In genomic region chr8:39315521-39316233, GRCm38 (mm10) we compare ENCODE assay signal across 18 mouse cellular contexts.
DNase-seq lines count a peak whose midpoint lies in the region; TF ChIP-seq lines count a peak whose summit lies in the region.
"Had no signal": no experiment of that assay in that cellular context is flagged by ENCODE, and none has a peak within 500 bp of the region (broad histone marks: within the 10 kb centered on the region; RNA-seq: fewer than 3 reads in every experiment).

No protein-coding gene starts in this region.

- 48% methylated on average over 10 of the region's 10 CpGs for WGBS in cerebellum, adult 2 months
- WGBS in lung, adult 2 months = 87% methylated on average over 10 of the region's 10 CpGs

- intact Hi-C loops in left cerebral cortex, postnatal 10 days (cut with DNase I) = no loop called here

- no peaks in the 10 kb centered on the region for H3K27me3 ChIP-seq in cerebellum, adult 2 months (ENCODE audit: control insufficient read depth, insufficient read depth, low read length)
- H3K27me3 ChIP-seq: hindbrain, embryonic 13.5 days; midbrain, embryonic 13.5 days had no signal

- DNase-seq in left cerebral cortex, adult 11 months (ENCODE audit: low spot score) = peak; percentile 37
- no peak for DNase-seq in left cerebral cortex, postnatal 10 days (ENCODE audit: extremely low spot score in 1 of 2, low spot score in 2 of 2)
- DNase-seq in brain, embryonic 14.5 days (ENCODE audit: low read depth) = peak; percentile 8
- DNase-seq in cerebellum, adult 2 months = peak; percentile 17 to 49
- DNase-seq in ovary, postnatal 14 days (ENCODE audit: low spot score) = no peak
- no peak for DNase-seq in lung, adult 2 months
- no peak for DNase-seq in thymus, postnatal 25 days
- DNase-seq: adrenal gland, postnatal 36 days; gastrocnemius, postnatal 10 days; heart, postnatal 10 days; lung, embryonic 14.5 days; thymus, postnatal 14 days had no signal

- H3K4me3 ChIP-seq in cerebellum, adult 2 months (replicated peaks; ENCODE audit: insufficient read depth, low read depth, low read length) = no peak overlapping the region
- no peak overlapping the region for H3K4me3 ChIP-seq in cortical plate, adult 2 months (ENCODE audit: insufficient read depth, low read length)
- H3K4me3 ChIP-seq in lung, adult 2 months (replicated peaks; ENCODE audit: extremely low read depth, low read depth, low read length) = no peak overlapping the region
- H3K4me3 ChIP-seq: embryonic facial prominence, embryonic 10.5 days; heart, embryonic 10.5 days; hindbrain, embryonic 13.5 days; midbrain, embryonic 13.5 days had no signal

- no peak overlapping the region for H3K27ac ChIP-seq in cerebellum, adult 2 months (ENCODE audit: insufficient read depth, low read length)
- H3K27ac ChIP-seq in cortical plate, adult 2 months (ENCODE audit: insufficient read depth, low read length) = peak overlapping the region; percentile 93
- H3K27ac ChIP-seq: embryonic facial prominence, embryonic 10.5 days; heart, embryonic 10.5 days; hindbrain, embryonic 13.5 days; macrophage; midbrain, embryonic 13.5 days had no signal

- no peak for TF ChIP-seq POLR2A in brain, embryonic 14.5 days (IDR thresholded peaks at IDR 0.05; ENCODE audit: borderline replicate concordance, extremely low read depth, insufficient read depth, insufficient read length, poor library complexity, severe bottlenecking)
- TF ChIP-seq POLR2A in cerebellum, adult 2 months (IDR thresholded peaks at IDR 0.05; ENCODE audit: borderline replicate concordance, insufficient read depth, low read length) = no peak
- TF ChIP-seq POLR2A in cortical plate, adult 2 months (IDR thresholded peaks at IDR 0.05; ENCODE audit: extremely low read depth, insufficient read depth, low read length) = no peak
- no peak for TF ChIP-seq POLR2A in lung, adult 2 months (IDR thresholded peaks at IDR 0.05; ENCODE audit: borderline replicate concordance, extremely low read depth, low read depth, low read length)

- H3K4me1 ChIP-seq in cerebellum, adult 2 months (ENCODE audit: control insufficient read depth, insufficient read depth, low read length) = peaks cover 3% of the 10 kb centered on the region; the same call in 1 of the 2 replicates
- H3K4me1 ChIP-seq in cortical plate, adult 2 months (ENCODE audit: control insufficient read depth, insufficient read depth, low read length) = no peaks in the 10 kb centered on the region; the same call in 1 of the 2 replicates
- H3K4me1 ChIP-seq in lung, adult 2 months (ENCODE audit: control insufficient read depth, insufficient read depth, low read length) = no peaks in the 10 kb centered on the region
- H3K4me1 ChIP-seq: heart, embryonic 10.5 days; hindbrain, embryonic 13.5 days; midbrain, embryonic 13.5 days had no signal

- no peak for TF ChIP-seq CTCF in brain, embryonic 14.5 days (IDR thresholded peaks at IDR 0.05; ENCODE audit: borderline replicate concordance, extremely low read depth, insufficient read depth, insufficient read length)
- no peak for TF ChIP-seq CTCF in cerebellum, adult 2 months (IDR thresholded peaks at IDR 0.05; ENCODE audit: borderline replicate concordance, insufficient read depth, low read depth, low read length)
- no peak for TF ChIP-seq CTCF in cortical plate, adult 2 months (IDR thresholded peaks at IDR 0.05; ENCODE audit: extremely low read depth, insufficient read depth, low read length)
- TF ChIP-seq CTCF in lung, adult 2 months (IDR thresholded peaks at IDR 0.05; ENCODE audit: insufficient read depth, low read length) = no peak

Comparison
In these comparisons a context has a peak if more than half of its experiments do, and no peak if none do; other contexts are left out.
1. DNase-seq: peak in left cerebral cortex, adult 11 months (single experiment), brain, embryonic 14.5 days (single experiment) and cerebellum, adult 2 months (2 of 2); none in left cerebral cortex, postnatal 10 days (0 of 2), ovary, postnatal 14 days (single experiment), lung, adult 2 months (single experiment) and thymus, postnatal 25 days (single experiment).